9 mouse cellular contexts compared by ENCODE assay signal in genomic region chr7:75639541-75639940, GRCm38 (mm10).
DNase-seq lines count a peak whose midpoint lies in the region; ATAC-seq and TF ChIP-seq lines count a peak whose summit lies in the region.
"Had no signal": no experiment of that assay in that cellular context is flagged by ENCODE, and none has a peak within 500 bp of the region (broad histone marks: within the 10 kb centered on the region; RNA-seq: fewer than 3 reads in every experiment).

No protein-coding gene starts in this region.

- TF ChIP-seq POLR2A in liver, adult 2 months (IDR thresholded peaks at IDR 0.05; ENCODE audit: extremely low read depth, insufficient read depth, low read length): no peak

- no peaks in the 10 kb centered on the region for H3K36me3 ChIP-seq in kidney, embryonic 15.5 days
- peaks cover 2% of the 10 kb centered on the region for H3K36me3 ChIP-seq in liver, adult 2 months (ENCODE audit: control insufficient read depth, insufficient read depth, low read length)
- H3K36me3 ChIP-seq: heart, embryonic 15.5 days had no signal

- H3K79me2 ChIP-seq in liver, adult 2 months (ENCODE audit: control insufficient read depth, insufficient read depth, low read length): peaks cover 19% of the 10 kb centered on the region; the same call in 1 of the 2 replicates

- H3K27me3 ChIP-seq in kidney, embryonic 15.5 days: no peaks in the 10 kb centered on the region
- H3K27me3 ChIP-seq in liver, adult 2 months (ENCODE audit: control insufficient read depth, insufficient read depth, low read length): no peaks in the 10 kb centered on the region
- H3K27me3 ChIP-seq: heart, embryonic 15.5 days had no signal

- H3K27ac ChIP-seq in kidney, embryonic 15.5 days: peak overlapping the region; percentile 56; the same call in 1 of the 2 replicates
- H3K27ac ChIP-seq in liver, adult 2 months (replicated peaks; ENCODE audit: insufficient read depth, low read depth, low read length): no peak overlapping the region
- H3K27ac ChIP-seq: heart, embryonic 15.5 days had no signal

- TF ChIP-seq CTCF in liver, adult 2 months (IDR thresholded peaks at IDR 0.05; ENCODE audit: low read depth, low read length): peak; percentile 27; the same call in 1 of the 2 replicates

- peaks cover 40% of the 10 kb centered on the region for H3K4me1 ChIP-seq in kidney, embryonic 15.5 days
- peaks cover 25% of the 10 kb centered on the region for H3K4me1 ChIP-seq in liver, adult 2 months (ENCODE audit: control insufficient read depth, insufficient read depth, low read length)

- DNase-seq in A20 (ENCODE audit: low read depth, low spot score) (peak; percentile 77), MN1 (ENCODE audit: low spot score) (peak; percentile 63)
- DNase-seq in cerebellum, postnatal 10 days: peak; percentile 80 to 83
- peak; percentile 88 for DNase-seq in gastrocnemius, adult 18-20 months (ENCODE audit: low spot score)
- DNase-seq in liver, adult 2 months (ENCODE audit: extremely low read depth, low read depth, low spot score): peak; percentile 80
- peak; percentile 70 for DNase-seq in ovary, postnatal 14 days (ENCODE audit: low spot score)
- peak; percentile 84 for DNase-seq in thymus, postnatal 0 days (ENCODE audit: low spot score)

- no peak overlapping the region for H3K9ac ChIP-seq in kidney, embryonic 15.5 days
- H3K9ac ChIP-seq in liver, adult 2 months (ENCODE audit: low read depth, low read length): no peak overlapping the region
- H3K9ac ChIP-seq: heart, embryonic 15.5 days had no signal

- no peak overlapping the region for H3K4me2 ChIP-seq in kidney, embryonic 15.5 days
- H3K4me2 ChIP-seq: heart, embryonic 15.5 days had no signal

- ATAC-seq in kidney, embryonic 15.5 days (replicated peaks; ENCODE audit: low FRiP score): no peak

- WGBS in kidney, embryonic 15.5 days: 31% methylated on average over 3 of the region's 3 CpGs
- WGBS in liver, adult 2 months: 18% methylated on average over 3 of the region's 3 CpGs

- H3K9me3 ChIP-seq in kidney, embryonic 15.5 days (replicated peaks): no peaks in the 10 kb centered on the region
- H3K9me3 ChIP-seq: heart, embryonic 15.5 days had no signal

- no peak overlapping the region for H3K4me3 ChIP-seq in kidney, embryonic 15.5 days (replicated peaks)
- H3K4me3 ChIP-seq in liver, adult 2 months (ENCODE audit: insufficient read depth, low read depth, low read length): no peak overlapping the region
- H3K4me3 ChIP-seq: heart, embryonic 15.5 days had no signal
